Mouse (Mus musculus): ENCODE results near the gene Cachd1.

Gene Cachd1

GRCm38 (mm10) chr4:100879414-100879813 lies 102.9 kb downstream of the Cachd1 start:
- DNase-seq, result no peak

GRCm38 (mm10) chr4:100880075-100880474 lies 103.6 kb downstream of the Cachd1 start:
- DNase-seq, result no peak

- no peak for DNase-seq
Observed at GRCm38 (mm10) chr4:100885793-100886742, 109.6 kb downstream of the Cachd1 start.

- no peak for DNase-seq
Observed at GRCm38 (mm10) chr4:100886743-100887416, 110.4 kb downstream of the Cachd1 start.

- DNase-seq, result no peak
Observed at GRCm38 (mm10) chr4:100890106-100890970, 113.9 kb downstream of the Cachd1 start.

- no peak for DNase-seq
Observed at GRCm38 (mm10) chr4:100893739-100894138, 117.3 kb downstream of the Cachd1 start.

GRCm38 (mm10) chr4:100894142-100894541 lies 117.7 kb downstream of the Cachd1 start:
- DNase-seq, result no peak

- no peak for DNase-seq
Observed at GRCm38 (mm10) chr4:100896260-100897010, 120.0 kb downstream of the Cachd1 start.

GRCm38 (mm10) chr4:100897943-100898342 lies 121.5 kb downstream of the Cachd1 start:
- no peak for DNase-seq

GRCm38 (mm10) chr4:100909694-100910340 lies 133.3 kb downstream of the Cachd1 start:
- no peak for DNase-seq

GRCm38 (mm10) chr4:100910605-100911330 lies 134.3 kb downstream of the Cachd1 start:
- no peak for DNase-seq

- no peak for DNase-seq
Observed at GRCm38 (mm10) chr4:100911658-100912057, 135.2 kb downstream of the Cachd1 start.

- no peak for DNase-seq
Observed at GRCm38 (mm10) chr4:100913666-100914065, 137.2 kb downstream of the Cachd1 start.

GRCm38 (mm10) chr4:100914532-100914931 lies 138.1 kb downstream of the Cachd1 start:
- DNase-seq, result no peak

GRCm38 (mm10) chr4:100915093-100915492 lies 138.6 kb downstream of the Cachd1 start:
- DNase-seq, result no peak

- DNase-seq, result no peak
Observed at GRCm38 (mm10) chr4:100917511-100917910, 141.0 kb downstream of the Cachd1 start.

- DNase-seq, result no peak
Observed at GRCm38 (mm10) chr4:100920413-100920812, 143.9 kb downstream of the Cachd1 start.

GRCm38 (mm10) chr4:100922816-100923554 lies 146.5 kb downstream of the Cachd1 start:
- DNase-seq, result no peak

- DNase-seq, result no peak
Observed at GRCm38 (mm10) chr4:100923598-100923997, 147.1 kb downstream of the Cachd1 start.

- no peak for DNase-seq
Observed at GRCm38 (mm10) chr4:100924276-100924675, 147.8 kb downstream of the Cachd1 start.
